Mouse (Mus musculus) cerebellum, adult 2 months (tissue): ENCODE data around the gene Coro6. TPM values are rescaled to one million over a fixed set of nuclear protein-coding genes. Genes with fewer than 3 reads are reported as not detected.
A peak's percentile ranks its signal among the peaks of the same experiment; 100 is the strongest.

ENCODE experiments used
- DNase-seq, 2 experiments: peaks; one replicate each; pipeline ENCODE4 v3.0.0; 2021
- H3K27ac ChIP-seq: fragments of 200-500 bp; 2 replicates; pipeline ENCODE4 v1.5.1; 2012; ENCODE audit warnings: low read length, control low read depth, inconsistent platforms; ENCODE audit not compliant: insufficient read depth
- H3K27me3 ChIP-seq: fragments of 200-500 bp; 2 replicates; pipeline ENCODE4 v1.6.1; 2012; ENCODE audit warnings: inconsistent platforms, mild to moderate bottlenecking, low read length, moderate library complexity; ENCODE audit not compliant: control insufficient read depth, insufficient read depth
- H3K4me1 ChIP-seq: fragments of 200-500 bp; 2 replicates; pipeline ENCODE4 v1.6.1; 2011; ENCODE audit warnings: low read length; ENCODE audit not compliant: control insufficient read depth, insufficient read depth
- H3K4me3 ChIP-seq: fragments of 200-500 bp; replicated peaks from 2 replicates; pipeline ENCODE3; 2011; ENCODE audit warnings: mild to moderate bottlenecking, low read depth, low read length, control low read depth; ENCODE audit not compliant: insufficient read depth
- CTCF ChIP-seq: fragments of 200-500 bp; IDR thresholded peaks from 2 replicates; pipeline ENCODE4 v1.5.1; 2011; ENCODE audit warnings: low read depth, mild to moderate bottlenecking, control low read depth, low read length, moderate library complexity, borderline replicate concordance; ENCODE audit not compliant: insufficient read depth
- POLR2A ChIP-seq: fragments of 200-500 bp; IDR thresholded peaks from 2 replicates; pipeline ENCODE4 v1.6.1; 2011; ENCODE audit warnings: low read length, control low read depth, borderline replicate concordance; ENCODE audit not compliant: insufficient read depth
- WGBS: fragments of 180-500 bp; shearing (Covaris S2); methylation state at CpG from one replicate; pipeline ENCODE4 v1.1.7; 2018; 5-methylcytosine and 5-hydroxymethylcytosine counted together
- polyA plus RNA-seq: library from polyadenylated mRNA; depleted of rRNA; stranded (reverse); fragments of >200 nt; gene quantifications from 2 replicates; pipeline ENCODE4 v1.2.3, GENCODE M21; 2012

The Coro6 gene
- polyA plus RNA-seq, 1 experiment: 148 TPM

- peak overlapping the region; percentile 80 for H3K27ac ChIP-seq
- DNase-seq: peak in 1 of 2 experiments; percentile 41
- H3K4me1 ChIP-seq: peaks cover 8% of the 10 kb centered on the region
- TF ChIP-seq CTCF: no peak
- TF ChIP-seq POLR2A: no peak
- WGBS: under 1% methylated on average over 18 of the region's 18 CpGs
- no peaks in the 10 kb centered on the region for H3K27me3 ChIP-seq
- peak overlapping the region; percentile 83 for H3K4me3 ChIP-seq
Measured at GRCm38 (mm10) chr11:77492311-77492871, 30.2 kb downstream of the Coro6 start.

GRCm38 (mm10) chr11:77492911-77493332 lies 30.7 kb downstream of the Coro6 start:
- TF ChIP-seq CTCF (peak; percentile 17; the same call in 1 of the 2 replicates), POLR2A (peak; percentile 53; the same call in 1 of the 2 replicates)
- H3K4me3 ChIP-seq: peak overlapping the region; percentile 83
- peaks cover 12% of the 10 kb centered on the region for H3K4me1 ChIP-seq
- DNase-seq: peak; percentile 92 to 96
- WGBS: under 1% methylated on average over 32 of the region's 32 CpGs
- H3K27me3 ChIP-seq: no peaks in the 10 kb centered on the region
- H3K27ac ChIP-seq: peak overlapping the region; percentile 80

DNA sequence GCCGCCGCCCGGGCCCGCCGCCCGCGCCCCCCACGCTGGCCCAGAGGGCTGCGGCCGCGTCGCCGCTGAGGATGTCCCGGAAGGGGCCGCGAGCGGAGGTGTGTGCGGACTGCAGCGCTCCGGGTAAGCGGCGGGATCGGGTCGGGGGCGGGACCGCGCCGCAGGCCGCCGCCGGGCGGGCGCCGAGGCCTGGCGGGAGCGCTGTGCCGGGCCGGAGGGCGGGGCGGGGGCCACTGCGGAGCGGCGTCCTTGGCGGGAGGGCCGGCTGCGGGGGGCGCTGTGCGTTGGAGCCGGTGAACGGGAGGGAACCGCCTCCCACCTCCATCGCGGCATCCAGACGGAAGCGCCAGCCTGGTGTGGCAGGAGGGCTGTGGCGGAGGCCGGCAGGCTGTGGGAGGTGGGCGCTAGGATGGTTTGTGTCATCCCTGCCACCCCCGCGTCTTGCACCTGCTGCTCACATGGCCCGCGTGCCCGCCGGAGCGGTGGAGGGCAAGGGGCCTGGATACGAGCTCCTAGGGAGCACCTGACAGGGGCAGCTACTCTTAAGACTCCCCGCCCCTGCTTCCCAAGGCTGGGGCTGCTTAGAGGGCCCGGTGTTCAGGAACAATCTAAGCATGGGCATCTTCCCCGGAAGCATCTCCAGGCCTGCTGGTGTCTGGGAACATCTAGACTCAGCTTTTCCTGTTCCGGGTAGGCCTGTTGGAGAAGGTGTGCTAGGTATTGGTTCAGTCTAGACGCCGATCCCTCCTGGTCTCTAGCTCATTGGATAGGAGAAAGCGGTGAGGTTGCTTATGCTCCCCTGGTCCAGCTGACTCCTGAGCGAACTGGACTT lies 31.5 kb downstream of the Coro6 start, which contains the start of gene Git1:
TSS of gene Git1 (plus strand) at position 51 of the 832 bp plus-strand sequence.
- Histone ChIP-seq H3K4me3 (peak within 1 kb of the TSS; percentile 83), H3K27me3 (no peaks in the 10 kb centered on the region), H3K27ac (peak within 1 kb of the TSS; percentile 80), H3K4me1 (peaks cover 20% of the 10 kb centered on the region)
- 0 out of 2 replicates have a peak, but pooled peaks have one; percentile 0 for TF ChIP-seq POLR2A
- TF ChIP-seq CTCF: no peak
- 3% methylated on average over 68 of the region's 74 CpGs for WGBS
- DNase-seq: peak; percentile 64 to 68

DNA sequence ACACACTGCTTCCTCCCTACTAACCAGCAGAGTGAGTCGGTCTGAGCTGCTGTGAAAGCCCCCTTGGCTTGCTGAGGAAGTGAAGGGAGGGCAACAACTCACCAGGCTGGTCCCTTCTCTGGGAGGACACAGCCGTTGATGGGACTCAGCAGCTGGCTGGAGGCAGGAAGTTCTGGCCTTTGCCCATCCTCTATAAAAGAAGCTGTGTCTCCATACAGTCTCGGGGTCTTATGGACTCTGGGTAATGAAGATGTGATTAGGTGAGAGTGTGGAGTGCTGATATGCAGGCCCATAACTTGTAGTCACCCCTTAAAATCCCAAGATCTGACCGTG lies 32.1 kb downstream of the Coro6 start:
- no peak for DNase-seq
- Histone ChIP-seq H3K27me3 (no peaks in the 10 kb centered on the region), H3K4me3 (peak overlapping the region; percentile 65), H3K4me1 (peaks cover 25% of the 10 kb centered on the region), H3K27ac (peak overlapping the region; percentile 78)
- 19% methylated on average over 4 of the region's 4 CpGs for WGBS
- TF ChIP-seq CTCF (no peak), POLR2A (no peak)

DNA sequence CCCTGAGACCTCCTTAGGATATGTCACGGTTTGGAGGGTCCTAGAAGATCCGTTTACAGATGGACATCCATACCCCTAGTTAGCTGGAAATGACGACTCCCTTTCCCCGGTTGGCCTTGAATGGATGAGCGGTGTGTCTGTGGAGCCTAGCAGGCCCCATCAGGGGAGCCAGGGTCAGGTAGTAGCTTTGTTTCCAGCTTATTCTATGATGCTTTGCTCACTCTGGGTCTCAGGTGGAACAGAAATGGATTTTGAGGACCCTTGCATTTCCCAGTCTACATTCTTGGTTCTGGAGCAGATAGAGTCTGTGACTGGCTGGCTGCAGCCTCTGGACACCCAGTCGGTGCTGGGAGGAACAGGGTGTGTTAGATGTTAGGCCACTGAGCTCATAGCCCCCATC lies 32.6 kb downstream of the Coro6 start:
- Histone ChIP-seq H3K4me1 (peaks cover 30% of the 10 kb centered on the region), H3K4me3 (peak overlapping the region; percentile 65), H3K27ac (no peak overlapping the region), H3K27me3 (no peaks in the 10 kb centered on the region)
- DNase-seq: no peak
- 70% methylated on average over 6 of the region's 6 CpGs for WGBS
- TF ChIP-seq CTCF: no peak
- TF ChIP-seq POLR2A: no peak

DNA sequence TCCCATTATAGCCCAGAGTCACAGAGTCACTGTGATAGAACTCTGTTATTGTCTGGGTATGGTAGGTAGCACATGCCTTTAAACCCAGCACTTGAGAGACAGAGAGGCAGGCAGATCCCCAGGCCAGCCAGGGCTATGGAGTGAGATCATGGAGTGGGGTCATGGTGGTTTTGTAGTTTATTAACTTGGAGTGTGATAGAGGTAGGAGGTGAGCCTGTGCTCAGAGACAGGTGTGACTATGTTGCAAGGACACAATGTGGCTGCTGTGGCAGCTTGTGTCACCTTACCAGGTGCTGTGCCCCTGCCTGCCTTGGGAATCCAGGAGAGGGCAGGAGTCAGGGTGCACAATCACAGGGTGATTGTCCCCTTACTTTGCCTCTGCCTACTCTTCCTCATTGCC lies 33.3 kb downstream of the Coro6 start:
- H3K27me3 ChIP-seq: no peaks in the 10 kb centered on the region
- DNase-seq: no peak
- TF ChIP-seq CTCF: no peak
- no peak for TF ChIP-seq POLR2A
- peaks cover 32% of the 10 kb centered on the region for H3K4me1 ChIP-seq
- H3K27ac ChIP-seq: no peak overlapping the region
- no peak overlapping the region for H3K4me3 ChIP-seq

DNA sequence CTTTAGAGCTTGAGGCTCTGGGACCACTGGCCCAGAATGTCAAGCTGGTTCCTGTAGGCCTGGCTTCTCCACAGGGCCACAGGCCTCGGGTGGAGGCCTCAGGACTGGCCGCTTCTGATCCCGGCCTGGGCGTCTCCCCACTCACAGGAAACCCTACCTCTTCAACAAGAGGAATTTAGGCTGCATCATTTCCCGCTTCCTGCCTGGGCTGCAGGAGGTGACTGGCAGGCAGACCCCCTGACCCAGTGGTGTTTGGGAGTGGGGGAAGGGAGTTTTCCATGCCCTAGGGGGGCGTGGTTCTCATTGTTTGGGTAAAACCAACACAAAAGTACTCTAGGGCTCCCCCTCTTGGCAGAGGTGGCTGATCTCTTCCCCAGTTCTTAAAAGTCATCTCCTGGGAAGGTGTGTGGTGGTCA lies 35.1 kb downstream of the Coro6 start:
- TF ChIP-seq POLR2A (no peak), CTCF (peak; percentile 14; the same call in 1 of the 2 replicates)
- 87% methylated on average over 6 of the region's 6 CpGs for WGBS

More for the DNA sequence above, 35.1 kb downstream of the Coro6 start:
- no peak overlapping the region for H3K4me3 ChIP-seq
- peaks cover 42% of the 10 kb centered on the region for H3K4me1 ChIP-seq
- DNase-seq: peak in 1 of 2 experiments; percentile 39
- no peaks in the 10 kb centered on the region for H3K27me3 ChIP-seq
- peak overlapping the region; percentile 17; the same call in 1 of the 2 replicates for H3K27ac ChIP-seq
